Mouse (Mus musculus): ENCODE measurements around the gene Gm13889. TPM values are rescaled to one million over a fixed set of nuclear protein-coding genes. Genes with fewer than 3 reads are reported as not detected.

Gene Gm13889
- polyA plus RNA-seq, 1 experiment from 2014 or later = 4.6 TPM

- ATAC-seq (replicated peaks; ENCODE audit: insufficient number of reproducible peaks, low FRiP score, low TSS enrichment, low read depth) = no peak
- H3K9me3 ChIP-seq (replicated peaks; ENCODE audit: control insufficient read depth, low read length) = no peaks in the 10 kb centered on the region
- no peak overlapping the region for H3K9ac ChIP-seq (replicated peaks; ENCODE audit: low read length)
- WGBS = 70% methylated on average over 13 of the region's 13 CpGs
- no peak overlapping the region for H3K4me2 ChIP-seq (ENCODE audit: low read depth, low read length)
- H3K4me3 ChIP-seq (ENCODE audit: low read depth, low read length) = no peak overlapping the region
- no peaks in the 10 kb centered on the region for H3K4me1 ChIP-seq (ENCODE audit: control insufficient read depth, insufficient read depth, low read length)
- no peak overlapping the region for H3K27ac ChIP-seq (replicated peaks; ENCODE audit: low read depth, low read length)
- no peak for DNase-seq (ENCODE audit: low spot score)
- no peaks in the 10 kb centered on the region for H3K36me3 ChIP-seq (replicated peaks; ENCODE audit: control insufficient read depth, insufficient read depth, low read depth, low read length)
- no peaks in the 10 kb centered on the region for H3K27me3 ChIP-seq (ENCODE audit: control insufficient read depth, insufficient read depth, low read length)
Observed at GRCm38 (mm10) chr2:93927701-93928437, 29.1 kb downstream of the Gm13889 start.

GRCm38 (mm10) chr2:93926141-93926540, 30.9 kb downstream of the Gm13889 start:
- H3K36me3 ChIP-seq (replicated peaks; ENCODE audit: control insufficient read depth, insufficient read depth, low read depth, low read length) = no peaks in the 10 kb centered on the region
- H3K27ac ChIP-seq (replicated peaks; ENCODE audit: low read depth, low read length) = no peak overlapping the region
- H3K4me2 ChIP-seq (ENCODE audit: low read depth, low read length) = no peak overlapping the region
- H3K9ac ChIP-seq (replicated peaks; ENCODE audit: low read length) = no peak overlapping the region
- no peaks in the 10 kb centered on the region for H3K4me1 ChIP-seq (ENCODE audit: control insufficient read depth, insufficient read depth, low read length)
- DNase-seq (ENCODE audit: low spot score) (no peak), ATAC-seq (replicated peaks; ENCODE audit: insufficient number of reproducible peaks, low FRiP score, low TSS enrichment, low read depth) (no peak)
- no peaks in the 10 kb centered on the region for H3K27me3 ChIP-seq (ENCODE audit: control insufficient read depth, insufficient read depth, low read length)
- 96% methylated on average over 8 of the region's 8 CpGs for WGBS
- H3K4me3 ChIP-seq (ENCODE audit: low read depth, low read length) = no peak overlapping the region
- no peaks in the 10 kb centered on the region for H3K9me3 ChIP-seq (replicated peaks; ENCODE audit: control insufficient read depth, low read length)

GRCm38 (mm10) chr2:93919093-93919492, 37.9 kb downstream of the Gm13889 start:
- no peak for ATAC-seq (replicated peaks; ENCODE audit: insufficient number of reproducible peaks, low FRiP score, low TSS enrichment, low read depth)

GRCm38 (mm10) chr2:93913552-93913951, 43.4 kb downstream of the Gm13889 start:
- WGBS = 94% methylated on average over 2 of the region's 2 CpGs
- H3K4me1 ChIP-seq (ENCODE audit: control insufficient read depth, insufficient read depth, low read length) = no peaks in the 10 kb centered on the region
- no peak overlapping the region for H3K27ac ChIP-seq (replicated peaks; ENCODE audit: low read depth, low read length)
- DNase-seq (ENCODE audit: low spot score) (no peak), ATAC-seq (replicated peaks; ENCODE audit: insufficient number of reproducible peaks, low FRiP score, low TSS enrichment, low read depth) (no peak)
- H3K4me2 ChIP-seq (ENCODE audit: low read depth, low read length) = no peak overlapping the region
- H3K9me3 ChIP-seq (replicated peaks; ENCODE audit: control insufficient read depth, low read length) = no peaks in the 10 kb centered on the region
- H3K4me3 ChIP-seq (ENCODE audit: low read depth, low read length) = no peak overlapping the region
- H3K36me3 ChIP-seq (replicated peaks; ENCODE audit: control insufficient read depth, insufficient read depth, low read depth, low read length) = no peaks in the 10 kb centered on the region
- H3K9ac ChIP-seq (replicated peaks; ENCODE audit: low read length) = no peak overlapping the region
- H3K27me3 ChIP-seq (ENCODE audit: control insufficient read depth, insufficient read depth, low read length) = no peaks in the 10 kb centered on the region

More at GRCm38 (mm10) chr2:93919093-93919492, 37.9 kb downstream of the Gm13889 start:
- Histone ChIP-seq H3K4me2 (ENCODE audit: low read depth, low read length) (no peak overlapping the region), H3K36me3 (replicated peaks; ENCODE audit: control insufficient read depth, insufficient read depth, low read depth, low read length) (no peaks in the 10 kb centered on the region), H3K27me3 (ENCODE audit: control insufficient read depth, insufficient read depth, low read length) (no peaks in the 10 kb centered on the region), H3K27ac (replicated peaks; ENCODE audit: low read depth, low read length) (no peak overlapping the region), H3K9ac (replicated peaks; ENCODE audit: low read length) (no peak overlapping the region), H3K9me3 (replicated peaks; ENCODE audit: control insufficient read depth, low read length) (no peaks in the 10 kb centered on the region), H3K4me1 (ENCODE audit: control insufficient read depth, insufficient read depth, low read length) (no peaks in the 10 kb centered on the region), H3K4me3 (ENCODE audit: low read depth, low read length) (no peak overlapping the region)
- no peak for DNase-seq (ENCODE audit: low spot score)
- 89% methylated on average over 3 of the region's 3 CpGs for WGBS

- Histone ChIP-seq H3K4me3 (ENCODE audit: low read depth, low read length) (no peak overlapping the region), H3K36me3 (replicated peaks; ENCODE audit: control insufficient read depth, insufficient read depth, low read depth, low read length) (no peaks in the 10 kb centered on the region), H3K9me3 (replicated peaks; ENCODE audit: control insufficient read depth, low read length) (no peaks in the 10 kb centered on the region), H3K4me2 (ENCODE audit: low read depth, low read length) (no peak overlapping the region), H3K4me1 (ENCODE audit: control insufficient read depth, insufficient read depth, low read length) (no peaks in the 10 kb centered on the region), H3K27ac (replicated peaks; ENCODE audit: low read depth, low read length) (no peak overlapping the region), H3K27me3 (ENCODE audit: control insufficient read depth, insufficient read depth, low read length) (no peaks in the 10 kb centered on the region), H3K9ac (replicated peaks; ENCODE audit: low read length) (no peak overlapping the region)
- no peak for DNase-seq (ENCODE audit: low spot score)
- WGBS = 87% methylated on average over 10 of the region's 10 CpGs
- ATAC-seq (replicated peaks; ENCODE audit: insufficient number of reproducible peaks, low FRiP score, low TSS enrichment, low read depth) = no peak
Observed at GRCm38 (mm10) chr2:93911942-93912341, 45.1 kb downstream of the Gm13889 start.

- no peak overlapping the region for H3K9ac ChIP-seq (replicated peaks; ENCODE audit: low read length)
- no peaks in the 10 kb centered on the region for H3K4me1 ChIP-seq (ENCODE audit: control insufficient read depth, insufficient read depth, low read length)
- no peaks in the 10 kb centered on the region for H3K9me3 ChIP-seq (replicated peaks; ENCODE audit: control insufficient read depth, low read length)
- 88% methylated on average over 5 of the region's 5 CpGs for WGBS
- no peak overlapping the region for H3K4me3 ChIP-seq (ENCODE audit: low read depth, low read length)
- DNase-seq (ENCODE audit: low spot score) (no peak), ATAC-seq (replicated peaks; ENCODE audit: insufficient number of reproducible peaks, low FRiP score, low TSS enrichment, low read depth) (no peak)
- H3K4me2 ChIP-seq (ENCODE audit: low read depth, low read length) = no peak overlapping the region
- no peak overlapping the region for H3K27ac ChIP-seq (replicated peaks; ENCODE audit: low read depth, low read length)
- no peaks in the 10 kb centered on the region for H3K36me3 ChIP-seq (replicated peaks; ENCODE audit: control insufficient read depth, insufficient read depth, low read depth, low read length)
- no peaks in the 10 kb centered on the region for H3K27me3 ChIP-seq (ENCODE audit: control insufficient read depth, insufficient read depth, low read length)
Observed at GRCm38 (mm10) chr2:93909716-93910115, 47.3 kb downstream of the Gm13889 start.

- Histone ChIP-seq H3K27me3 (ENCODE audit: control insufficient read depth, insufficient read depth, low read length) (no peaks in the 10 kb centered on the region), H3K27ac (replicated peaks; ENCODE audit: low read depth, low read length) (no peak overlapping the region), H3K4me2 (ENCODE audit: low read depth, low read length) (no peak overlapping the region), H3K36me3 (replicated peaks; ENCODE audit: control insufficient read depth, insufficient read depth, low read depth, low read length) (no peaks in the 10 kb centered on the region), H3K4me1 (ENCODE audit: control insufficient read depth, insufficient read depth, low read length) (peaks cover 2% of the 10 kb centered on the region; the same call in 1 of the 2 replicates), H3K9me3 (replicated peaks; ENCODE audit: control insufficient read depth, low read length) (no peaks in the 10 kb centered on the region), H3K4me3 (ENCODE audit: low read depth, low read length) (no peak overlapping the region), H3K9ac (replicated peaks; ENCODE audit: low read length) (no peak overlapping the region)
- no peak for DNase-seq (ENCODE audit: low spot score)
- ATAC-seq (replicated peaks; ENCODE audit: insufficient number of reproducible peaks, low FRiP score, low TSS enrichment, low read depth) = no peak
- 48% methylated on average over 9 of the region's 9 CpGs for WGBS
Observed at GRCm38 (mm10) chr2:93907519-93908294, 49.3 kb downstream of the Gm13889 start.

GRCm38 (mm10) chr2:93906316-93906715, 50.7 kb downstream of the Gm13889 start:
- 15% methylated on average over 4 of the region's 4 CpGs for WGBS
- H3K4me1 ChIP-seq (ENCODE audit: control insufficient read depth, insufficient read depth, low read length) = peaks cover 2% of the 10 kb centered on the region; the same call in 1 of the 2 replicates
- no peaks in the 10 kb centered on the region for H3K27me3 ChIP-seq (ENCODE audit: control insufficient read depth, insufficient read depth, low read length)
- no peak overlapping the region for H3K9ac ChIP-seq (replicated peaks; ENCODE audit: low read length)
- no peak overlapping the region for H3K4me2 ChIP-seq (ENCODE audit: low read depth, low read length)
- DNase-seq (ENCODE audit: low spot score) = no peak
- H3K4me3 ChIP-seq (ENCODE audit: low read depth, low read length) = no peak overlapping the region
- H3K9me3 ChIP-seq (replicated peaks; ENCODE audit: control insufficient read depth, low read length) = no peaks in the 10 kb centered on the region
- H3K27ac ChIP-seq (replicated peaks; ENCODE audit: low read depth, low read length) = no peak overlapping the region
- H3K36me3 ChIP-seq (replicated peaks; ENCODE audit: control insufficient read depth, insufficient read depth, low read depth, low read length) = no peaks in the 10 kb centered on the region
- ATAC-seq (replicated peaks; ENCODE audit: insufficient number of reproducible peaks, low FRiP score, low TSS enrichment, low read depth) = no peak

Data from embryonic facial prominence, embryonic 11.5 days (tissue).